Mouse (Mus musculus): ENCODE measurements around the gene Add2.

- no peak for TF ChIP-seq POLR2A (IDR thresholded peaks at IDR 0.05; ENCODE audit: borderline replicate concordance, extremely low read depth, low read depth, low read length)
- no peak for TF ChIP-seq CTCF (IDR thresholded peaks at IDR 0.05; ENCODE audit: insufficient read depth, low read length)
These were observed 105.4 kb downstream of the Add2 start for GRCm38 (mm10) chr6:86133882-86134281.
